Mouse (Mus musculus): ENCODE results near the gene Nrf1.

Nrf1 gene

DNA sequence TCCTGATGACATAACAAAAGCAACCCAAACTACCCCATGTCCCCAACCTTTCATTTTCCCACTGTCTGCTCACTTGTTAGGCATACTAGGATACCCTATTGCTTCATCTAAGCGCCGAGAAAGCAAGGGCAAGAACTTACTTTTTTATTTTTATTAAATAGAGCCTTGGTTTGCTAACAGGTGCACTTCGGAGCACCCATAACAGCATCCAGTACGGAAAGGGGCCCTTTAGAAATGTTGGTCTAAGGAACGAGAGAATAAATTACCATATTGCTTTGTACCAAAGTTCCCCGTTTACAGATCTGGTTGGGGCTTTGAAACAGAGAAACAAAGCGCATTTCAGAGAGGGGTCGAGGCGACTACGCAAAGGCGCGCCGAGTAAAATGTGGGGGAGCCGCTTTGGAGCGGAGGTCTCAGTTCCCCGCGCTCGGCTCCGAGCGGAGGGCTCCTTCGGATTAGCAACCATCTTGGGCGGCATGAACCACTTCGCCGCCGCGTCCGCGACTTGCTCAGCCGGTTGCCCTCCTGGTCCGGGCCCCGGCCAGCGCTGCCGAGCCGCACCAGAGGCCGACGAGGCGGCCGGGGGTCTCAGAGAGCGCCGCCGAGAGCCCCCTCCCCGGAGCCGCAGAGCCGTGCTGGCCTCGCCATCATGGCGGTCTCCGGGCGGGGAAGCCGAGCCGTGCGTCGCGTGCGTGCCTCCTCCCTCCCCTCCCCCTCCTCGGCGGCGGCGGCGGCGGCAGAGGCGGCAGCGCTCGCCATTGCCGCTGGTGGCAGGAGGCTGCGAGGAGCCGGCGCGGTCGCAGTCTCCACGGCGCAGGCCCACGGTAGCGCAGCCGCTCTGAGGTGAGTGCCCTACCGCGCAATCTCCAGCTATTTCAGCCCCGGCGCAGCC is at the start of gene Nrf1:
TSS of gene Nrf1 (plus strand) at position 718 of the 892 bp plus-strand sequence.
- peak; percentile 74 to 88 for DNase-seq (ENCODE audit: low spot score in 2 of 2)

DNA sequence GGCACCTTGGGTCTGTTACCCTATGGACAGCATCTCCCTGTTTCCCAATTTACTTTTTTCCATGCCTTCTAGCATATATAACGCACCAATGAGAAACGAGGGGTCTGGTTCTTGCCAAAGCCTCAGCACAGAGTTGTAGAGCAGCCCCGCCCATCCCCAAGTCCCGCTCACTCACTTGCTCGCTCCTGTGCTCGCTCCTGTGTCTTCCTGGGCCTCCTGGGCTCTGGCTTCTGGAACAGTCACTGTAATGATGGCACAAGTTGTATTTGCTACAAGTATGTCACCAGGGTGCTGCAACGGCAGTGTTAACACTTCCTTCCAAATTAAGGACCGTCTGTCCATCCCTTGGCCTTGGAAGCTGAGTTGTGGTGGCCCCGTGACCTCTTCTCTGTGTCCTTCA is 49.6 kb upstream of the Nrf1 start:
- no peak for DNase-seq (ENCODE audit: low spot score in 2 of 2)

DNA sequence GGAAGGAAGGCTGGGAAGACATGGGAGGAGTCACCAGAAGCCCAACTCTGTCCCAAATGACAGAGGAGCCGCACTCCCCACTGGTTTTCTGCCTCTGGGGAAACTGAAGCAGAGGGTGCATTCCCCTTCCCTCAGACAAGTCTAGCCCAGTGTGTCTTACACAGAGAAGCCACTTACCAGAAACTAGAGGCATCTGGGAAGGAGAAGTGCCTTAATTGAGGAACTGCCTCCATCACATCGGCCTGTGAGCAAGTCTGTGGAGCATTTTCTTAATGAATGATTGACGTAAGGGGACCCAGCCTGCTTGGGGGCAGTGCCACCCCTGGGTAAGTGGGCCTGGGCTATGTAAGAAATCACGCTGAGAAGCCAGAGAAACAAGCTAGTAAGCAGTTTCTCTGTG is 49.0 kb upstream of the Nrf1 start:
- DNase-seq (ENCODE audit: low spot score in 2 of 2): no peak

DNA sequence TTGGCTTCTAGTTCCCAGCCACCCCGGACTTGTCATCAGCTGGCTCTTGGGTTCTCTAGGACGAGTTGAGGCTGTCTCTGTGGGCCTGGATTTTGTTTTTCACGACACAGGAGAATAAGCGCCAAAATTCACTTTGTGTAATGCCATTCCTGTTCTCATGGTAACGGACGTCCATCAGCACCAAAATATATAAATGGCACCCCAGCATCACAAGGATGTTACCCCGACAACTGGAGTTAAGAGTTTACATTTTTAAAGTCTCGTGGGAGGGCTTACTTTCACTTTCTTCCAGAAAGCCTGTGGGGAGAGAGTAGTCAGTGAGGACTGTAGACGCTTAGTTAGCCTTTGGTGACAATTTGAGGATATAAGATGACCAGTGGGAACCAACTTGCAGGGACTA is 45.2 kb upstream of the Nrf1 start:
- peak in 1 of 2 experiments; percentile 20 for DNase-seq (ENCODE audit: low spot score in 2 of 2)

DNA sequence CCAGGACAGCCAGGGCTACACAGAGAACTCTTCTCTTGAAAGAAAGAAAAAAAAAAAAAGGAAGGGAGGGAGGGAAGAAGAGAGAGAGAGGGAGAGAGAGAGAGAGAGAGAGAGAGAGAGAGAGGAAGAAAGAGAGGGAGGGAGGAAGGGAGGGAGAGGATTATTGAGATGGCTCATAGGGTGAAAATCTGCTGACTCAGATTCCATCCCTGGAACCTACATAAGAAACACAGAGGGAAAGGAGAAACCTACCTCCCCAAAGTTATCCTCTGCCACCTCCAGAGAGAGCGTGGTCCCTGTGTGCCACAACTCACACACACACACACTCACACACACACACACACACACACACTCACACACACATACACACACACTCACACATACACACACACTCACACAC is 41.9 kb upstream of the Nrf1 start:
- DNase-seq (ENCODE audit: low spot score in 2 of 2): no peak

DNA sequence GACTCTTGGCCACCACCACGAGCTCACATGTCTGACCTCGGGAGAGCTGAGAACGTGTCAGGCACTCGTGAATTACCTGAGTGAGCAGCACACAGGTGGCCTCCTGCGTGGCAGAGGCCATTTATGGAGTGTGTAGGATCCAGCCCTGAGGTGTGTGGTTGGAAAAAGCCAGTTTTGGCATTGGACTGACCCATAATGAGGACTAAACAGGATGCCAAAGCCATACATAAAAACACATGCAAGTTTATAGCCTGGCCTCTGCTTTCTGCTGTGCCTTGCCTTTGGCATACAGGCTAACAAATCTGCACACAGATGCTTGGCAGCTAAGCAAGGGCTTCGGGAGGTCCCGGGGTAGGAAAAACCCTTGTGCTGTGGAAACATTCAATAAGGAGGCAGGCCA is 38.6 kb upstream of the Nrf1 start:
- DNase-seq (ENCODE audit: low spot score in 2 of 2): no peak

DNA sequence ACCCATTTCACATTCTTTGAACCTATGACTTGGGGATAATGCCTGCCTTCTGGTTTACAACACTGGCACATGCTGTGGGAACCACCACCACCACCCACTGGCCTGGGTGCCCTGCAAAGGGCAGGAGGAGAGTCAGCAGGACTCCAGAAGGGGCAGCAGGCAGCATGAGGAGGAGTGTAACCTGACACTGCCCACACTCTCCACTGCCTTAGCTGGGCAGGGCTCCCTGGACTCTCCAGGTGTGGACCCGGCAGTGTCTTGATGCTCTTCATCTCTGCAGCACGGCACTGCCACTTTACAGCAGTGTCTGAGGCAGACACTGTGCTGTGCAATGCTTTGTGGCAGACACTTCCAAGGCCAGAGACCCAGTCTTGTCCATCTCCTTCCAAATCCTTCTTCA is 34.3 kb upstream of the Nrf1 start:
- no peak for DNase-seq (ENCODE audit: low spot score in 2 of 2)

DNA sequence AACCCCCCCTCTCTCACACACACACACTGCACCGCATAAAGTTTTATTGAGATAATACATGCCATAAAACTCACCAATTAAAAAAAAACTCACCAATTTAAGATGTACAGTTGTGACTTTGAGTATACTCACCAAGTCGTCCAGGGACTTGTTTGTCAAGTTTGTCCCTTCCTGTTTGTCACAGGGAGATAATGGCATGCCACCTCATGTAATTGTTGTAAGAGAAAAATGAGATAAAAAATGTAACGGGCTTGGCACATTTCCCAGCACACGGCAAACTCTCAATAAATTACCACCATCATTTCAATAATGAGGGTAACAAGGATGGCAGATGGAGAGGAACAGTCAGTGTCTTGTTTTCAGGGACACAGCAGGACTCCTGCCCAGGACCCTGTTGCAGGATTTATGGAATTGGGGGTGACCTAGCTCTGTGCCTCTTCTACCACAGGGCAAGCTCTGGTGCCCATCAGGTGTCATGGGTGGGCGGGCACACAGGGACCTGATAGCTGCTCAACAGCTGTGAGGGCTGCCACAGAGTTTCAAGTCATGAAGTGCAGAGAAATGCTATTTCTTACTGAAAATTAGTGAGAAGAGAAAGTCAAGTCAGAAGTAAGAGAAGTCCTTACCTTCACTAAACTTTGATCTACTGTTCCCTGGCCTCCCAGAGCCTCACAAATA is 33.5 kb upstream of the Nrf1 start:
- DNase-seq (ENCODE audit: low spot score in 2 of 2): no peak

DNA sequence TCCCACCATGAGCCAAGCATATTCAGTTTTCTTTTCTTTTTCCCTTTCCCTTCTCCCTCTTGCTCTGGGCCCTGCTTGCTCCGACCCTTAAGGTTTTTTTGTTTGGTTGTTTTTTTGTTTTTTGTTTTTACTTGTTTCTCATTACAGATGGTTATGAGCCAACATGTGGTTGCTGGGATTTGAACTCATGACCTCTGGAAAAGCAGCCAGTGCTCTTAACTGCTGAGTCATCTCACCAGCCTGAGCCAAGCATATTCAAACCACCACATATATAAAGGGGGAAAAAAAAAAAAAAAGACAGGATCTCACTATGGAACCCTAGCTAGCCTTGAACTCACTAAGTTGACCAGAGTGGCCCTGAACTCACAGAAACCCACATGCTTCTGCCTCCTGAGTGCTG is 26.5 kb upstream of the Nrf1 start:
- no peak for DNase-seq (ENCODE audit: low spot score in 2 of 2)

DNA sequence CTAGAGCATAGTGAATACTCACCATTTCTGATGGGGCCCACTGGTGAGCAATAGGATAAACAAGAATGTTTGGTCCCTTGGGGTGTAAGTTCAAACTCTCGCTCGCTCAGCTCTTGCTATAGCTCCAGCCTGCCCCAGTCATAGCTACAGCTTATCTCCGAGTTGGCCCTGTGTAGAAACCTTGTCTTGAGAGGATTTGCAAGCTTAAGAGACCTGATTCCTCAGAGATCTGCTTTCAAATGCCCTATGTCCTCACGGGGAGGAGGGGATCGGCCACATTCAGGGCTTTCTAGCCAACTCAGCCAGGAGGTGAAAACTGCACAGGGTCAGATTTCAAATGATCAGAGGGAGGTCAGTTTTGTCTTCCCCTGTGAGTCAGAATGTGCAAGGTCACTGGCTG is 26.1 kb upstream of the Nrf1 start:
- no peak for DNase-seq (ENCODE audit: low spot score in 2 of 2)

DNA sequence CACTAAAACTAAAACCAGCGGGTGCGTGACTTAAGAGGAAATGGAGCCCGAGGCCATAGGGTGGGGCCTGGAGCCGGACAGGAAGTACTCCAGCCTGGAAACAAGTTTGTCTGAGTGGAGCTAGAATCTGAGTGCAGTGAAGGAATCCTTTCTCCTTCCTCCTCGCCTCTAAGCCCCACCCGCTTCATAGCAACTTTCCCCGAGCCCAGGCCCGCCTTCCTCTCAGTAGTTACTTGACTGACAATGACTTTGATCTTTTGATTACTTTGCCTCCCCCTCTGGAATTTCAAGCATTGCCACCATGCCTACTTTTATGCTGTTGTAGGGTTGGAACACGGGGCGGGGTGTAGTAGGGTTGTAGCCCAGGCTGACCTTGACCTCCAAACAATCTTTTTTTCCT is 21.0 kb upstream of the Nrf1 start:
- no peak for DNase-seq (ENCODE audit: low spot score in 2 of 2)

DNA sequence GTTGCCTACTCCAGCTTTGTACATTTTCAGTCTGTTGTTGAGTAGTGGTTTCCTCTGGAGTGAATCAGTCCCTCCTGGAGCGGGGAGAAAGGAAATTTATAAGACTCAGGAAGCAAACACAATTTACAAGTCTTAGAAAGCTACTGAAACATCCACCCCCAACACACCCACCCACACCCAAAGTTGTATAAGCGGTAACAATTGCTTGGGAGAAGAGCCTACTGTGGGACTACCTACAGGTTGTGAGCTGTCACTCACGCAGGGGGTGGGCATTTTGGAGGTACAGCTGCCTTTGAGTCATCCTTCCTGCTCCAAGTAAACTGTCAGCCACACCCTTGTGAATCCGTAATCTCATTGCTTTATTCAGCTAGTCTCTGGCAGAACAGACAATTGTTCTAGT is 19.4 kb upstream of the Nrf1 start:
- no peak for DNase-seq (ENCODE audit: low spot score in 2 of 2)

DNA sequence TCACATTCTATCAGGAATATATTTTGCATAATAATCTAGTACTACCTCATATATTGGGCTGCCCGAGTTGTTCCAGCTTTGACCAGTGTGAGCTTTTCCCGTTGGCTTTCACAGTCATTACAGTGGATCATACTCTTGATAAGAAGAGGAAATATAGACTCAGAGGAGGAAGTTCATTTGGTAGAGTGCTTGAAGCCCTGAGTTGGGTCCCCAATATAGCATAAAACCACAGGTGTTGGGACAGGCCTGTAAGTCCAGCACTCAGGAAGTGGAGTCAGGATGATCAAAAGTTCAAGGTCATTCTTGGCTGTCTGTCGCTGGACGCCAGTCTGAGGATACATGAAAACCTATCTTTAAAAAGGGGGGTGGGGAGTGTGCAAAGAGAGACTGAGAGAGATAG is 12.7 kb upstream of the Nrf1 start:
- DNase-seq (ENCODE audit: low spot score in 2 of 2): no peak

DNA sequence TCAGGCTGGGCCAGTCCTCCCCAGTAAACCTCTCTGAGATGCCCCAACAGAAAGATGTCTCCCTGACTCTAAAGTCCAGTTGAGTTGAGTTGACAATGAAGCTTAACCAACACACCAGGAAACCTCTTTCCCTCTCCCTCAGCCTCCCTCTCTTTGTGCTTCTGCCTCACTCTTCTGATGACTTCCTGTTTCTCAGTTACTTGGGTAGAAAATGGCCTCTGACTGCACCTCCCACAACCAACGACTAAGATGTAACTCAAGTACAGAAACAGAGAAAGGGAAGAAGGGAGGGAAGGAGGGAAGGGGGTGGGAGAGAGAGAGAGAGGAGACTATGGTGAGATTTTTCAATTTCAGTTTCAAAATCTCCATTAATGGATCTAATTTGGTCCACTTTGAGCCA is 6.3 kb upstream of the Nrf1 start:
- no peak for DNase-seq (ENCODE audit: low spot score in 2 of 2)

DNA sequence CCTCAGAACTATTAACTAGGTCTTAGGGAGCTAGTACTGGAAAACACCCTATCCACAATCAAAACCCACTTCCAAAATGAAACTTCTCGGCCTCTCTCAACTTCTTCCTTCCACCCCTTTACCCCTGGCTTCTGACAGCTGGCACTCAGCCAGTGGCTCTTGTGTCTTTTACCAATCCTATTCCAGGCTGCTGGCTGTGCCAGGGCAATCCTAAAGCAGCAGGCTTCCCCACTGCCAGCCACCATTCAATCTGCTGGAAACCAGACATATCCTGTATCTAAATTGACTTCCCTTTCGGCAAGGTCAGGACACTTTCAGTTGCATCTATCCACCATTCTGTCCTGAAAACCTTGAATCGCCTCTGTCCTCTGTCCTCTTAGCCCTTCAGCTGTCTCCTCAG is 5.3 kb upstream of the Nrf1 start:
- no peak for DNase-seq (ENCODE audit: low spot score in 2 of 2)

DNA sequence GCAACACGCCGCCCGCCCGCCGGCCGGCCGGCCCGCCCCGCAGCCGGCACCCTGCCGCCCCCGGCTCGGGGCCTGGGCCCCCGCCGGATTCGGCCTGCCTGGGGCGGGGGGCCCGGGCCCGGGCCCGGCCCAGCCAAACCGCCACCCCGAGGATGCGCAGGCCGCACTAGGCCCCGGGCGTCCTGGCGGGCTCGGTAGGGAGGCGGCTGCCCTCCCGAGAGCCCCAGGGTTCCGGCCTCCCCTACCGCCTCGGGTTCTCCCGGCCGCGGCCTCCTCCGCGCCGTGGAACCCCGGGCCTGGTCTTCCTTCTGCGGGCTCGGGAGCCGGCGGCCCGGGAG is 344 bp downstream of the Nrf1 start:
- DNase-seq (ENCODE audit: low spot score in 2 of 2): no peak

DNA sequence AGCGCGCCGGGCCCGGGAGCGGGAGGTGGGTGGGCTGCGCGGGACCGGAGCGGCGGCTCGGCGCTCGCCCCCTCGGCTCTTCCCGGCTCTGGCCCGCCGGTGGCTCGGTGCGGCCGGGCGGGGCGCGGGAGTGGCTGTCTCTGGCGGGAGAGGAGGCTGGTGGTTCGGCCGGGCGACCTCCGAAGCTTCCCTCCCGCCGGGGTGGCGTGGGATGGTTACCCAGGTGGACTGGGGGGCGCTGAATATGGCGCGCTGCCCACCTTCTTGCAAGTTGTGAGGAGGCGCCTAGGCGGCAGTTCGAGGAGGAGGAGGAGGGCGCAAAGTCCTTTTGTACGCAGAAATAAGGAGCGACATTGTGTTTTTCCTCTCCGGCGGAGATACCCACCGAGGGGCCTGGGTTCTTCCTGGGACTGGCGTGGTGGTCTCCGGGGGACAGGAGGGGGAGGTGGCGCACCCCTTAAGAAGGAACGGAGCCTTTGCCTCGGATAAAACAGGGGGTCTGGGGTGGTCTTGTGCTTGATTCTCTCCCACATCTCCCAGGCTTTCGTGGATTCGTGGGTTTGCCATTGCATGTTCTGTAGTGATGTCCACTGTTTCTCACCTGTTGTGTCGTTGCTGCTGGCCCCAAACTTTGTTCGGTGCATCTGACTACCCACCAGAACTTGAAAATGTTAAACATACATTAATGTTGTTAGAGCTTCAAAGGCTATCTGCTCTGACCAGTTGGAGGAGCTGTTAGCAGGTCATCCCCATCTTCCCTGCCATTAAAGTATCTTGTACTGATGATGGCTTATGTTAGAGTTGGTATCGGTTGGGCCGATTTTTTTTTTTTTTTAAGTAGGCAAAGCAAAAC is 939 bp downstream of the Nrf1 start:
- peak in 1 of 2 experiments; percentile 47 for DNase-seq (ENCODE audit: low spot score in 2 of 2)

DNA sequence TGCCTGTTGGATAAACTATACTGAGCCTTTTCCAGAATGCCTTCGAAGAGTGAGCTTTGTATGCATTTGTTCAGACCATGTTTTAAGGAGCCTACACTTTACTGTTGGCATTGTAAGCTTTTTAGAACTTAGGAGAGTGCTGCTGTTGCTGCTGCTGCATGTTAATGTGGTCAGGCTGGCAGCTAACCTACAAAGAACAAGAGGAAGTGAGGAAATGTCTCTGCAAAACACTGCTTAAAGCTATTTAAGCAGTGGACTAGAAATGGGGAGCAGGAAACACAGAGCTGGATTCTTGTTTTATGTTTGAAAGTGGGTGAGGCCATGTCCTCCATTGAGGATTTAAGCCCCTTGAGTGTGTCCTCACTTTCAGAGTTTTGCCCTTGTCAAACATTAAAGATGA is 5.3 kb downstream of the Nrf1 start:
- DNase-seq (ENCODE audit: low spot score in 2 of 2): no peak

DNA sequence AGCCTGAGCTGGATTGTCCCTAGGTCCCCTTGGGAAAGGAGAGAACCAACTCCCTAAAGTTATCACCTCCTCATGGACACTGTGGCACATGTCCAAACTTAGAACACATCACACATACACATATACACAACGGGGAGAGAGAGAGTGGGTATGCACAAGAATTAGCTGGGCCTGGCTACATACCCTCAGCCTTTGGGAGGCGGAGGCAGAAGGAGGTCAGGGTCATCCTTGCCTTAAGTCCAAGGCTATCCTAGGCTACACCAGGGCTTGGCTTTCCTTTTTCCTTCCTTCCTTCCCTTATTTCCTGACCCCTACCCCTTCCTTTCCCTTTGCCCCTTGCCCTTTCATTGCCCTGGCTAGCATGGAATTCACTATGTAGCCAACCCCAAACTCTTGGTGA is 14.8 kb downstream of the Nrf1 start:
- DNase-seq (ENCODE audit: low spot score in 2 of 2): no peak

DNA sequence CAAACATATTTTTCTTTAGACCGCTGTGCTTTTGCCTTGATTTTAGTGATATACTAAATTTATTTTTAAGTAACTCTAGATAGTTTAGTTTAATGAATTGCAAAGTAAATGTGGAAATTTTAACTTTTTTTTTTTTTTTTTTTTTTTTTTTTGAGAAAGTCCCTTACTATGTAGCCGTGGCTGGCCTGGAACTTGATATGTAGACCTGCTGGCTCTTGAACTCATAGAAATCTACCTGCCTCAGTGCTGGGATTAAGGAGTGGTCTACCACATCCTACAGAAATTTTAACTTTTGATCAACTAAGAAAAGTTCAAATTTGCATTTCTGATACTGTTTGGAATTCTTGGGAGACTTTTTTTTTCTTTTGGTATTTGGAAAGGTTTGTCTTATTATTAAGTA is 17.6 kb downstream of the Nrf1 start:
- DNase-seq (ENCODE audit: low spot score in 2 of 2): no peak

DNA sequence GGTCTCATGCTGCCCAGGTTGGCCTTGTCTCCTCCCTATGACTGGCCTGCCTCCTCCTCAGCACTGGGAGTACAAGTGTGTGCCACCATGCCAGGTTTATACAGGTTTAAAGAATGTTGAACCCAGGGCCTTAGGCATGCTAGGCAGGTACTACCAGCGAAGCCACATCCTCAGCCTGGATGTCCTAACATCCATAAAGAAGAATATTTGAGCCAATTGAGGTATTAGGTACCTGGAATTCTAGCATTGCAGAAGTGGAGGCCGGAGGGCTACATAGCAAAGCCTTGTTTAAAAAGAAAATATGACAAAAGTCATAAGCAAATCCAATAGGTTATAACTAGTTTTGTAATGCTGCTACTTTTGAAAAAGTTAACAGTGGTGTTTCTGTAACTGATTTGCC is 19.0 kb downstream of the Nrf1 start:
- DNase-seq (ENCODE audit: low spot score in 2 of 2): no peak

DNA sequence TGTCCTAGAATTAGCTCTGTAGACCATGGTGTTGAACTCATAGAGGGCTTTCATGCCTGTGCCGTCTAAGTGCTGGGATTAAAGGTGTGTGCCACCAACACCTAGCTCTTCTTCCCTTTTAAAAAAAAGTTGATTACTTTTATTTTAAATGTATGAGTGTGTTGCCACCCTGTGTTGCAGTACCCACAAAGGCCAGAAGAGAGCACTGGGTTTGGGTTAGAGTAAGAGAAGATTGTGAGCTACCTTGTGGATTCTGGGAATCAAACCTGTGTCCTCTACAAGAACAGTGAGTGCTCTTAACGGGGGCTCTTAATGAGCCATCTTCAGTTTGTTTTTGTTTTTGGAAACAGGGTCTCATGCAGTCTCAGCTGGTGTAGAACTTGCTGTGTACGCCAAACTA is 24.7 kb downstream of the Nrf1 start:
- no peak for DNase-seq (ENCODE audit: low spot score in 2 of 2)
